Mouse (Mus musculus) C2C12 (cell line): ENCODE data around the gene Nr1i2.

Experiments used
- CEBPB ChIP-seq: IDR thresholded peaks from one replicate; pipeline ENCODE4 v1.6.1; 2011; ENCODE audit warnings: low read depth, mild to moderate bottlenecking, control low read depth, moderate library complexity
- CTCF ChIP-seq: IDR thresholded peaks from one replicate; pipeline ENCODE4 v1.5.1; 2011; ENCODE audit not compliant: control insufficient read depth, insufficient read depth, insufficient read length
- MAX ChIP-seq: IDR thresholded peaks from one replicate; pipeline ENCODE4 v1.6.1; 2011; ENCODE audit warnings: mild to moderate bottlenecking, control low read depth
- MYOD1 ChIP-seq: IDR thresholded peaks from one replicate; pipeline ENCODE4 v1.6.1; 2011; ENCODE audit warnings: low read depth; ENCODE audit not compliant: control insufficient read depth, insufficient read length
- MYOG ChIP-seq: IDR thresholded peaks from one replicate; pipeline ENCODE4 v1.6.1; 2011; ENCODE audit not compliant: control insufficient read depth, insufficient read length; ENCODE audit errors: extremely low read depth
- USF1 ChIP-seq: IDR thresholded peaks from one replicate; pipeline ENCODE4 v1.6.1; 2011; ENCODE audit warnings: low read depth, mild to moderate bottlenecking, control low read depth, moderate library complexity

DNA sequence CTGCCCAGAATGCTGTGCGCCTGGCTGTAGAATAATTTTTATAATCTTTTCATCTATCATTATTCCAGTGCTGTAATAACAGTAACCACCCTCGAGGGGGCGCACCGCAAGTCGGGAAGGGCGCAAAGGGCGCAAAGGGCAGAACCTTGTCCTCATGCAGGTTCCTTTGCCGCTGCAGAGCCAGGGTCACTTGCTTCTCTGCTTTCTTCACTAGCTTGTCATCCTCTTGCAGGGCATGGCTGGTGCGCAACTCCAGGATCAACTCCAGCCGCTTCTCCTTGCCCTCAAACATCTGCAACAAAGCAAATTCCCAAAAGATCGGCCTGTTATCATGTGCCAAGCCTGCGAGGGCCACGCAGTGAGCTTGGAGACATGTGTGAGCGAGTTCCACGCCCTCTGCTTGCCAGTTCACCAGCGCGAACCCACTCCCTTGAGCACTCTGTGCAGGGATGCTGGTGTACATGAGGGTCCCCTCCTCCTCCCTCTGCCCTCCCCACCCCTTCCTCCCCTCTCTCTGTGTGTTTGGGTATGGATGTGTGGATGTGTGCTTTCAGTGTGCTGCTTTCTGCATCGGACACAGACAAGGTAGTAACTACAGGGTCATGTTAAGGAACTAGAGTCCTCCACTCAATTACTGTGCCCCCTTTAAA, 12.1 kb upstream of the Nr1i2 start:
- TF ChIP-seq CTCF (no peak), MYOD1 (no peak), USF1 (no peak), CEBPB (no peak), MAX (no peak), MYOG (no peak)
